Mouse (Mus musculus) urinary bladder, adult 18-20 months (tissue): Measurements from ENCODE around the gene Thra.

Experiments used
- DNase-seq, 2 experiments: peaks; one replicate each; pipeline ENCODE4 v3.0.0; 2022; ENCODE audit warnings: low spot score in 2 of 2, mixed read lengths in 2 of 2

Gene Thra

GRCm38 (mm10) chr11:98777888-98778287 is 37.5 kb downstream of the Thra start:
- DNase-seq: no peak

DNA sequence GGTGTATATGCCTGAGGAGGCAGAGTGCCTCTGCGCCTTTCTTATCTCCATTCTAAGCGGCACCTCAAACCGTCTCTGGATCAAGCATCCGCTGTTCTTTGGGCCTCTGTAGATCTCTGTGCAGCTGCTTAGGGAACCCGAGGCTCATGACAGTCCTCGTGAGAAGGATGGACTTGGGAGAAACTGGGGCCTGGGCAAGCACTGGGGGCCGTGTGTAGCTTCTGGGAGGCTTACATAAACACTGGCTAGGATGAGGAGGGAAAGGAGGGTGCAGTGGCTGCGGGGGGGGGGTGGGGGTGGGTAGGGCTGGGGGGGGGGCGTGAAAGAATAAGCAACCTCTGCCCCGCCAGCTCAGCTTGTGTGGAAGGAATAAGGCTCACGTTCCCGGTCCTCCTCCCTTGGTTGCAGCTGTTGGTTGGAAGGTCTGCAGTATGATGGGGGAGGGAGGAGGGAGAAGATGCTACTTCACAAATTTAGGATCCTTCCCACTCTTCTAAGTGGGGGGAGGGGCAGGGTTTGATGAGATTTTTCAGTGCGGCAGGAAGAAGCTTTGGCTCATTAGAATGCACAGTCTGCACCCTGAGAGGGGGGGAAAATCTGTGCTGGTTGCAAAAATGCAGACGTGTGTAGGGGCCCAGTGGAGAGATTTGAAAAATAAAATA is 41.5 kb downstream of the Thra start:
- peak in 1 of 2 experiments; percentile 68 for DNase-seq

GRCm38 (mm10) chr11:98782651-98783235 is 42.3 kb downstream of the Thra start:
- DNase-seq: peak in 1 of 2 experiments; percentile 14

DNA sequence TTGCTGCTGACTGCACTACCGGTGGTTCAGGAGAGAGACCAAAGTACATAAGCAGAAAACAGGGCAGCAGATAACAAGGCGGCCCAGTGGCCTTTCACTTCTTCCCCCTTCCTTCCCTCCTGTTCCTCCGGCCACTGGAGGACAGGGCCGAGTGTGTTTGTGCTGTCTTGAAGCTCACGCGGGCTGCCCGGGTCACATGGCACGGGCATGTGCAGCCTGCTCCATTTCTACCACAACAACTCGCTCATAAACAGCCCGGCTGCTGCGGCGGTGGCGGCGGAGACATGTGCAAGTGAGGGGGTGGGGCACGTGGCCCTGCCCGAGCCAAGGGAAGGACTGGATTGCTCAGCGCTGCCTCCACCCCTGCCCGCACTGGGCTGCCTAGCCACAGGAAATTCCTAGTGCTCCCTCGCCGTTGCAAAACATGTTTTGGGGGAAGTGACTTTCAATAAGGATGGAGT is 42.8 kb downstream of the Thra start:
- peak; percentile 90 to 99 for DNase-seq

DNA sequence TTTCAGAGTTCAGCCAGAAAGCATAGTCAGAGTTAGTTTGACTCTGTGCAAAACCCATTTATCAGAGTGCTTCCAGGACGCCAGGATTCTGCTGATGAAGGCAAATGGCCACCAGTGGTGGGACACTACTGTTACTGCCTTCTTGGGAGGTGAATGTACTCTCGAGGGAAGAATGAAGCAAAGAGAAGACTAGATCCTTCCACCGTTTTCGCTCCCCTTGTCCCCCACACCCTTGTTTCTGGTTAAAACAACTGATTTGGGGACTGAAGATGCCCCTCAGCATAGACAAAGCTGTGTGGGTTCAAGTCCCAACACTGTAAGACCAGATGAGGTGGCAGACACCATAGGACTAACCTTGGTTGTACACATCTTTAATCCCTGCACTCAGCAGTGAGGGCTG is 43.7 kb downstream of the Thra start:
- DNase-seq: no peak

DNA sequence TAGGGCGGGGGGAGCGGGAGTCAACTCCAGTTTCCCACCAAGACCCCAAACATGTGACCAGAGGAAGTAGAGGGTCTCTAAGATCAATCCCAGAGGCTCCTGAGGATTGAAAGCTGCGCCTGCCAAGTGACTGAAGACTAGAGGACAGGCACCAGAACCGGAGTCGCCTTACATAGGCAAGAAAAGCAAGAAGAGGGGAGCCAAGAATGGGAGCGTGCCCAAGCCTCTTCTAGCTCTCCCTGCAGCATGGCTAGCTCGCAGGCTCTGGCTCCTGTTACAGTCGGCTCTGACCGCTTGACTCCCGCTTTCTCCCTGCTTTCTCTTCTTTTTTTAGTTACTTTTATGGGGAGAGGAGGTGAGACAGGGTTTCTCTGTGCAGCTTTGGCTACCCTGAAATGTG is 44.8 kb downstream of the Thra start:
- DNase-seq: no peak

DNA sequence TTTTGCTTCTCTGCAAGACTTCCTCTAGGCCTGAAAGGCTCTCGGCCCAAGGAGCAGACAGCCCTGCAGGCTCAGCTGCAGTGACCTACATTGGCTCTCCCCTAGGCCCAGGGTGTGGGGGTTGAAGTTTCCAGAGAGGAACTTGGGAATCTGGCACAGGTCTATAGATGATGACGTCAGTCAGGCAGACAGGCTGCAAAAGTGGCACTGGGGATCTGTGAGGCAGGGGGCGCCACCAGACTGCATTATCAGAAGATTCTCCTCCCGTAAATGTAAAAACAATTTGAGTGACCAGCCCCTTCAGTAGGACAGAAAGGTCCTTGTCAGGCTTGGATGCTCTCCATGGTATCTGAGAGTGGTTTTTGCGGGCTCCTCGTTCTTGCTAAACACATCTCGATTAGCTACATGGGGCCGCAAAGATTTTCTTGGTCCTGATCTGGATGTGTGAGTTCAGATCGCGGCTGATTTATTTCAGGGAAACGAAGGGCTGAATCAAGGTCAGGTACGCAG is 45.4 kb downstream of the Thra start:
- peak in 1 of 2 experiments; percentile 67 for DNase-seq

DNA sequence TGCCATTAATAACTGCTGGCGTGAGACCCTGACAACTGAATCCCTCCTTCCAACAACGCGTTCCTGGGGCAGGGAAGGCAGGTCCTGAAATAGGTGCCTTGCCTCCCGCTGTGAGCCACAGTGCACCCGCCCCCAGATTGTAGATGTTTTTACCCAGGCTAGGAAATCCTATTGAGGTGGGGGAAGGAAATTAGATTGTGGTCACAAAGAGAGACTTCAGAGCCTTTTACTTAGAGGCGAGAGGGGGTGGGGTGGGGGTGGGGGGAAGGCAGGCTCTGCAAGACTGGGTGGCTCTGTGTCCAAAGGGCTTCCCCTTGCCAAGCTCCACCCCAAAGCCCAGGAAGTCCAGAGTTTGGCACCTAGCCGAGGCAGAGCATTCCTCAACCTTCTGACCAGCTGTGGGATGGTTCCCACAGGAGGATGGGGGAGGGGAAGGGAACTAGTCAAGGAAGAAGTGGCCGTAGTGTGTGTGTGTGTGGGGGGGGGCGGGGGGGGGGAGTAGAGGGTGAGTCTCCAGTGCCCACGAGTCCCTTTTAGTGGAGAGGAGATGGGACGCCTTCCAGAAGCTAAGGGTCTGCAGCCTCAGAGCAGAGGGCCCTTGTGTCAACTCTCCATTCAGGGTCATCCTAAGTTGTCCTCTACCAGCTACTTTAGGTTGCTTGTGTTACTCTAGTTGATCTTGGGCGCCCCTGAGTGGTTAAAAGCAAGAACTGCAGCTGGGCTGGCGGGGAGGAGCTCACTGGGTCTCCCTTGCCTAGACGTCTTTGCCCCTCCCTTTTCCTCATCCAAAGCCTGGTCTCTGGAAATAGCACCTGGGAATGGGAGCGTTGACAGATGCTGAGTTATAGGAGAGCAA is 46.1 kb downstream of the Thra start:
- DNase-seq: peak; percentile 93 to 95

GRCm38 (mm10) chr11:98787229-98787628 is 46.8 kb downstream of the Thra start:
- no peak for DNase-seq

DNA sequence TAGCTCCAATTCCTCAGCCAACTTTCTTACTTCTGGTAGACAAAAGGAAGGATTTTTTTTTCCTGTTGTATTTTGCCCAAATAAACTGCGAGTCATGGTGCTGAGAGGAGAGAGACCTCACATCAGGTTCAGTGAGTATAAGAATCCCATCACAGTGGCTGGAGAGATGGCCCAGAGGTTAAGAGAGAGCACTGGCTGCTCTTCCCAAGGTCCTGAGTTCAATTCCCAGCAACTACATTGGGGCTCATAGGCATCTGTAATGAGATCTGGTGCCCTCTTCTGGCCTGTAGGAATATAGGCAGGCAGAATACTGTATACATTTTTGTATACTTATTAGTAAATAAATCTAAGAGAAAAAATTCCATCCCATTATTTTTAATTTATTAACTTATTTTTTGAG is 47.3 kb downstream of the Thra start:
- no peak for DNase-seq

DNA sequence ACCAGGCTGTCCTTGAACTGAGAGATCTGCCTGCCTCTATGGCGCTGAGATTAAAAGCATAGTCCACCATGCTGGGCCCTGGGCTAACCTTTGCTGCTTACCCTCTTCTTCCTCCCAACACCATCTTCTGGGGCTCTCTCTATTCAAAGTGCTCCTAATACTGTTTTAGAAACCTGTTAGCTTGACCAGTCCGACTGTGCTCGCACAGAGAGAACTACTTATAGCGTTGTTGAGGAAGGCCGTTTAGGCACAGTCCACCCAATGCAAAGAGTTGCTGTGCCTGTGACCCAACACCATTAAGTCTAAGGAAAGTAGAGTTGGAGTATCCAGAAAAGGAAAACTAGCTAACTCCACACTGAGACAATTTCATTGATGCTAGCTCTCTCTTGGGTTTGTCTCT is 47.7 kb downstream of the Thra start:
- no peak for DNase-seq

- DNase-seq: peak; percentile 69 to 90
Measured at GRCm38 (mm10) chr11:98788550-98789218, 48.2 kb downstream of the Thra start.

DNA sequence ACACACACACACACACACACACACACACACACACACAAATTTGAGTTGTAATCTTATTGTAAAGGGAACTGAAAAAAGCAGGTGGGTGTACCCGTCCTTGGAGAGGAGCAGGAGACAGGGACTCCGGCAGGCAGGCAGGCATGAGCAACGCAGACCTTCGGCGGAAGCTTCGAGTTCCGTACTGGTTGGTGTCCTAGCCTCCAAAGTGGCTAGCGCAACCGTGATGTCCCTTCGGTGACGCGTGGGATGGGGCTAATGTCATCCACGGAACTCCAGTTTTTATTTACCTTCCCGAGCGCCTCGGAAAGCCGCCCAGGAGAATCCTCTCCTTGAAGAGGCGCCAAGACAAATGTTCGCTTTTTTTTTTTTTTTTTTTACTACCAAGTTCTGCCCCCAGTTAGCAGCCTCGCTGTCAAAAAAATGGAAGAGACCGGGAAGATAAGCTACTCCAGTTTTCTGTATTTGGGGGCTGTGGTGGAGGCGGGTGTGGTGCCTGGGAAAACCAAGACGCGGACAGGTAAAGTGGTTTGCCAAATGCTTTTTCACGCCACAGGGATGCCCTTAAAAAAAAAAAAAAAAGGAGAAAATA is 48.9 kb downstream of the Thra start:
- DNase-seq: no peak

- no peak for DNase-seq
Measured at GRCm38 (mm10) chr11:98789824-98790223, 49.4 kb downstream of the Thra start.

DNA sequence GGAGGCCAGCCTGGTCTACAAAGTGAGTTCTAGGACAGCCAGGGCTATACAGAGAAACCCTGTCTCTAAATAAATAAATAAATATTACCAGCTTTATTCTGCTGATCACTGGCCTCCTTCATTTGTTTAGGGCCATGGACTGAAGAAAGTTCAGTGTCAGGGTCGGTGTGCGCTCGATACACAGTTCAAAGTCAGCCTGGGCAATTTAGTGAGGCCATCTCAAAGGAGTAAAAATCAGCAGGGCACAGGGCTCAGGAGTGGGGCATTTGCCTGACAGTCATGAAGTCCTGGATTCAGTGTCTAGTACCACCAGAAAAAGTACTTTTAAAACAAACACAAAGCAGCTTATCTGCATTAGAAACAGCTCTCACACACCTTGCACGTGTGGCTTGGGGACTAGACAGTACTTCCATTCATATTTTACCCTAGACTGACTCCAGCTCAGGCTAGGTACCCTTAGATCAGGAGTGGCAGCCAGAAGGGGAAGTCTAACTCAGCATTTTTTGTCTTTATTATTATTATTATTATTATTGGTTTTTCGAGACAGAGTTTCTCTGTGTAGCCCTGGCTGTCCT is 50.3 kb downstream of the Thra start:
- DNase-seq: no peak

DNA sequence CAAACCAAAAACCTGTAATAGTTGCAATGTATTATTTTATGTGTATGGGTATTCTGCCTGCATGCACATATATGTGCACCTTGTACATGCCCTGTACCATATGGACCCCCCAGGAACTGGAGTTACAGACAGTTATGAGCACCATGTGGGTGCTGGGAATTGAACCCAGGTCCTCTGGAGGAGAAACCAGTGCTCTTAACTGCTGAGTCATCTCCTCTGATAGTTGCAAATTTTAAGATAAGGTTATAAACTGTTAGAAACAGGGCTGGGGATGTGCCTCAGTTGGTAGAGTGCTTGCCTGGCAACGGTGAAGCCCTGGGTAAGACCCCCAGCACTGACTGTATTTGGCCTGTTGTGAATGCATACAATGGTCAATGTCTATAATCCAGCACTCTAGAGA is 51.0 kb downstream of the Thra start:
- no peak for DNase-seq

DNA sequence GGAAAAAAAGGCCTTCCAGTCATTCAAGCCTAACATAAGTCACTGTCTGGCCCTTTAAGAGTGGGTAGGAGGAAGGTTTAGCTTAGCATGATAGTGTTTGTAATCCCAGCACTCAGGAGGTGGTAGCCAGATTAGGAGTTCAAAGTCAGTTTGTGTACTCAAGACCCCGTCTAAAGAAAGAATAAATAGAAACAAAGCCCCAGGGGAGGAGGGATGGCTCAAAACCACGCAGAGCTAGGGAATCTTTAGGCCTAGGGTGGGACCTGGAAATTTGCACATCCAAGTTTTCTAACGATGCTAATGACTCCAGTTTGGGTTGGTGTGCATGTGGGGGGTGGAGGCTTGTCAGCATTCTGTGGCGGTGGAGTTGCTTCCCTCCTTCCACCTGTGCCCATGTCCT is 51.6 kb downstream of the Thra start:
- DNase-seq: no peak

DNA sequence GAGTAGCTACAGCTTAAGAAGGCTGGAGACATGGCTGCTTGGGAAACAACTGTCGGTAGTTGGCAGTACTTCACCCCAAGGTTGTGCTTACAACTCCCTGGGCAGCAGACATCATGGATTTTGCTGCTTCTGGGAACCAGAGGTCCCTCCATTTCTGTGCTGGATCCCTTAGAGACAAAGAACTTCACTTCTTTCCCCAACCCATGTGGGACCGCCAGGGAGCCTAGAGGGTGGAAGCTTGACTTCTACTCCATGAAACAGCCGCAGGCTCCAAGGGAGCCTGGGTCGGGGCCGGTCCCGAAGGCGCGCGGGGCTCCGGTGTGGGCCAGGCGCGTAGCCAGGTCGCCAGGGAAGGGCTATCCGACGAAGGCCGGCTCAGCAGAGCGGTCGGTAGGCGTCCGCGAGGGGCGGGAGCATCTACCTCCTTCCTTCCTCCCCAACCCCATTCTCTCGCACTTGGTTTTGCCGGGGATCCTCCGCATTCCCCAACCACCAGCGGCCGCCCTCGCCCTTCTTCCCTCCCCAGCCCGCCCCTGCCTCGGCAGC is 54.1 kb downstream of the Thra start:
- peak in 1 of 2 experiments; percentile 81 for DNase-seq

GRCm38 (mm10) chr11:98795015-98795713 is 54.7 kb downstream of the Thra start, which contains the start of gene Msl1:
Gene Msl1, plus strand, starts transcription at chr11:98795516.
- peak; percentile 80 to 84 for DNase-seq
